Mouse (Mus musculus): Measurements from ENCODE around the gene Ppp1r3f.

DNA sequence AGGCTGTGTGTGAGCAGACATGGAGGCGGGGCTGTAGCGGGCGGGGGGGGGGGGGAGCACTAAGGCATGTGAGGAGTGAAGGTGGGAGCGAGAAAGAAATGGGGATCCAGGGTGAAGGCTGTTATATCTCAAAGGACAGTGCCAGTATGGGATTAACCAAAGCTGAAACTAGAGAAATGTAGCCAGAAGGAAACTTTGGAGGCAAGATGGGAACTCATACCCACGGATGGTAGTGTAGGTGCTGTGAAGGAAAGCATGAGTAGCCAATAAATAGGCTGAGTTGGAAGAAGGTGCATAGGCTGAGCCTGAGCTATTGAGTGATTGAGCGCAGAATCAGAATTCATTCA is 775 bp upstream of the Ppp1r3f start:
- no peak for TF ChIP-seq EP300 (IDR thresholded peaks at IDR 0.05; ENCODE audit: low read depth)
- TF ChIP-seq CTCF (IDR thresholded peaks at IDR 0.05; ENCODE audit: low read depth): no peak

Measured in heart, postnatal 0 days (tissue).